ENCODE assay signal across 25 mouse cellular contexts in genomic region chr17:18615151-18615550, GRCm38 (mm10). TPM values are rescaled to one million over a fixed set of nuclear protein-coding genes. Genes with fewer than 3 reads are reported as not detected.
DNase-seq lines count a peak whose midpoint lies in the region; ATAC-seq and TF ChIP-seq lines count a peak whose summit lies in the region.
"Not testable (repeated sequence)": the region's sequence is repeated elsewhere in the genome, so short reads cannot be mapped to it uniquely, and the experiment has no call there.
"Had no signal": no experiment of that assay in that cellular context is flagged by ENCODE, and none has a peak within 500 bp of the region (broad histone marks: within the 10 kb centered on the region; RNA-seq: fewer than 3 reads in every experiment).

No protein-coding gene starts in this region.

- not testable (repeated sequence) for H3K79me2 ChIP-seq in CH12.LX (replicated peaks; ENCODE audit: control insufficient read depth, extremely low read depth, insufficient read depth, poor library complexity, severe bottlenecking); MEL (ENCODE audit: control insufficient read depth, insufficient read depth, low read length, poor library complexity)

- H3K9me3 ChIP-seq in CH12.LX (replicated peaks; ENCODE audit: low read length); MEL (replicated peaks; ENCODE audit: insufficient read depth, low read length): not testable (repeated sequence)

- H3K4me2 ChIP-seq in CH12.LX (ENCODE audit: insufficient read depth, low read depth, poor library complexity, severe bottlenecking): not testable (repeated sequence)

- TF ChIP-seq EP300 in CH12.LX (IDR thresholded peaks at IDR 0.05; ENCODE audit: low read length): not testable (repeated sequence)
- TF ChIP-seq EP300 in MEL (IDR thresholded peaks at IDR 0.05; ENCODE audit: low read depth in 1 of 2, low read length in 2 of 2): peak in 1 of 2 experiments; percentile 33; a peak in 1 of 4 replicates

- not testable (repeated sequence) for H3K27me3 ChIP-seq in CH12.LX (replicated peaks); MEL (ENCODE audit: control insufficient read depth in 1 of 2, insufficient read depth in 2 of 2, low read length in 2 of 2); splenic B cell, adult 2 months (ENCODE audit: control insufficient read depth, insufficient read depth, low read length, poor library complexity, severe bottlenecking)

- H3K4me1 ChIP-seq in CH12.LX (ENCODE audit: control insufficient read depth in 1 of 2, insufficient read depth in 2 of 2): not testable (repeated sequence)
- H3K4me1 ChIP-seq in MEL (ENCODE audit: control insufficient read depth in 1 of 2, insufficient read depth in 2 of 2, low read length in 2 of 2): peaks cover 5 to 10% of the 10 kb centered on the region in 2 experiments

- not testable (repeated sequence) for H3K4me3 ChIP-seq in CH12.LX (replicated peaks in 1 of 3; ENCODE audit: low read depth in 2 of 3, low read length in 2 of 3, poor library complexity in 1 of 3); MEL (ENCODE audit: control insufficient read depth in 1 of 2, insufficient read depth in 1 of 2, low read depth in 2 of 2, low read length in 2 of 2)

- dilution Hi-C loops in CH12.LX (cut with MboI; ENCODE audit: extremely low pct_ligation_motif_present, extremely low pct_unique_long_range_greater_than_20kb, low sequenced_read_pairs): not testable (repeated sequence)

- TF ChIP-seq RAD21 in CH12.LX (IDR thresholded peaks at IDR 0.05; ENCODE audit: low read depth, low read length); MEL (IDR thresholded peaks at IDR 0.05; ENCODE audit: low read depth, low read length): not testable (repeated sequence)

- not testable (repeated sequence) for H3K9ac ChIP-seq in CH12.LX (ENCODE audit: insufficient read depth, low read depth); MEL (ENCODE audit: control insufficient read depth, low read depth, low read length, poor library complexity, severe bottlenecking)

- not testable (repeated sequence) for TF ChIP-seq POLR2A in CH12.LX (IDR thresholded peaks at IDR 0.05; ENCODE audit: low read depth, low read length); MEL (IDR thresholded peaks at IDR 0.05; ENCODE audit: control insufficient read depth in 1 of 2, insufficient read depth in 1 of 2, low read depth in 1 of 2, low read length in 2 of 2, poor library complexity in 1 of 2)

- H3K36me3 ChIP-seq in CH12.LX (replicated peaks in 1 of 2; ENCODE audit: control insufficient read depth in 1 of 2, insufficient read depth in 1 of 2, low read length in 1 of 2) (peaks cover 0 to 23% of the 10 kb centered on the region in 2 experiments), MEL (ENCODE audit: control insufficient read depth in 1 of 2, insufficient read depth in 2 of 2, low read length in 2 of 2) (peaks cover 0 to 13% of the 10 kb centered on the region in 2 experiments; a peak in 2 of 4 replicates)
- not testable (repeated sequence) for H3K36me3 ChIP-seq in splenic B cell, adult 2 months (ENCODE audit: control insufficient read depth, insufficient read depth, low read length, poor library complexity, severe bottlenecking)

- not testable (repeated sequence) for H3K27ac ChIP-seq in CH12.LX (ENCODE audit: insufficient read depth, low read depth)
- H3K27ac ChIP-seq in MEL (ENCODE audit: control insufficient read depth, low read depth, low read length): peak overlapping the region; percentile 80

- not testable (repeated sequence) for TF ChIP-seq CTCF in CH12.LX (conservative IDR thresholded peaks at IDR 0.05 in 1 of 2, IDR thresholded peaks at IDR 0.05 in 1 of 2; ENCODE audit: low read depth in 2 of 2, low read length in 2 of 2); MEL (IDR thresholded peaks at IDR 0.05 in 2 of 3, conservative IDR thresholded peaks at IDR 0.05 in 1 of 3; ENCODE audit: control insufficient read depth in 1 of 3, insufficient read depth in 1 of 3, low read depth in 2 of 3, low read length in 3 of 3, poor library complexity in 1 of 3, severe bottlenecking in 1 of 3)

- in situ Hi-C loops in CH12.LX (cut with MboI; ENCODE audit: low pct_ligation_motif_present, low pct_unique_long_range_greater_than_20kb, low sequenced_read_pairs): not testable (repeated sequence)

- DNase-seq in 416B (ENCODE audit: low read depth): peak; percentile 65
- DNase-seq in B cell, adult 2 months: peak; percentile 8 to 9
- peak; percentile 22 for DNase-seq in CD4-positive, CD25-positive, alpha-beta regulatory T cell, adult 2 months (ENCODE audit: low read depth, low spot score)
- peak; percentile 23 for DNase-seq in CH12.LX (ENCODE audit: extremely low read depth)
- DNase-seq in MEL (ENCODE audit: low read depth, low spot score): peak; percentile 76
- DNase-seq in naive thymus-derived CD4-positive, alpha-beta T cell, adult 2 months (ENCODE audit: low read depth): peak; percentile 13
- DNase-seq in splenic B cell, adult 2 months (ENCODE audit: low read depth, low spot score): peak; percentile 1

- ATAC-seq in activated CD4-positive, CD25-positive, alpha-beta regulatory T cell, adult 4 months: peak; percentile 6

TF ChIP-seq in MEL, 35 proteins besides CTCF, POLR2A, EP300 and RAD21:
- 0 out of 2 replicates have a peak, but pooled peaks have one; percentile 23 for TF ChIP-seq ETS1 (IDR thresholded peaks at IDR 0.05; ENCODE audit: low read depth, low read length)
- TF ChIP-seq GATA1 (IDR thresholded peaks at IDR 0.05; ENCODE audit: low read depth, low read length): peak; percentile 37; the same call in 1 of the 2 replicates

RNA-seq across cellular contexts. Expression of gene Vmn2r96, which starts 42.2 kb away (rescaled TPM):
- total RNA-seq in CH12.LX (2012; rRNA removed) (0.42 and 0.59 TPM in 2 replicates), CH12.LX (2014; rRNA removed) (0.66 and 1.9 TPM in 2 replicates), MEL (2012; rRNA removed) (0.04 and 0.07 TPM in 2 replicates)
- polyA plus RNA-seq in CH12.LX (2012; ENCODE audit: insufficient read length, low read depth) (0.84 and 1.3 TPM in 2 replicates), MEL (2012; ENCODE audit: insufficient read depth in 1 of 2, insufficient read length in 2 of 2, low read depth in 1 of 2, low replicate concordance in 2 of 2, missing spikeins in 1 of 2) (under 1 TPM in 1 of 2 experiments, not detected in 1; 0.10 TPM)
- polyA plus RNA-seq in activated CD4-positive, CD25-positive, alpha-beta regulatory T cell, adult 4 months (2017; shearing (Covaris generic)): 1 to 10 TPM; 1.2 TPM
- total RNA-seq: adrenal gland, adult 2 months; adrenal gland, postnatal 10 days; adrenal gland, postnatal 25 days; adrenal gland, postnatal 4 days; ES-E14 had no signal
- polyA plus RNA-seq: adrenal gland, adult 2 months; brain, embryonic 14.5 days; C2C12; embryonic facial prominence, embryonic 11.5 days; embryonic facial prominence, embryonic 13.5 days; embryonic facial prominence, embryonic 15.5 days; erythroblast, embryonic 14.5 days; forebrain, embryonic 10.5 days; forebrain, embryonic 12.5 days; forebrain, embryonic 14.5 days; forebrain, embryonic 16.5 days; frontal cortex, adult 2 months; Patski had no signal

Comparison
In these comparisons a context has a peak if more than half of its experiments do, and no peak if none do; other contexts are left out.
1. DNase-seq: peak in every context shown above with its lines; median percentile 76 in MEL; 65 in 416B; 23 in CH12.LX; 22 in CD4-positive, CD25-positive, alpha-beta regulatory T cell, adult 2 months; 13 in naive thymus-derived CD4-positive, alpha-beta T cell, adult 2 months; 8 in B cell, adult 2 months; 1 in splenic B cell, adult 2 months.